Mouse (Mus musculus) thymus, adult 18-20 months (tissue): ENCODE measurements around the gene Rapgef1.

ENCODE experiments used
- DNase-seq, 2 experiments: peaks; one replicate each; pipeline ENCODE4 v3.0.0; 2022; ENCODE audit warnings: mixed read lengths in 2 of 2

Rapgef1 gene

GRCm38 (mm10) chr2:29619484-29620300, at the start of gene Rapgef1:
Gene Rapgef1, plus strand, starts transcription at chr2:29619720.
- DNase-seq, result peak; percentile 72 to 74

- no peak for DNase-seq
These were observed 47.4 kb upstream of the Rapgef1 start for GRCm38 (mm10) chr2:29571921-29572700.

- no peak for DNase-seq
These were observed 46.6 kb upstream of the Rapgef1 start for GRCm38 (mm10) chr2:29572811-29573427.

GRCm38 (mm10) chr2:29573591-29573990, 45.9 kb upstream of the Rapgef1 start:
- DNase-seq, result no peak

GRCm38 (mm10) chr2:29574187-29574586, 45.3 kb upstream of the Rapgef1 start:
- DNase-seq, result no peak

- peak; percentile 58 to 63 for DNase-seq
These were observed 37.1 kb upstream of the Rapgef1 start for GRCm38 (mm10) chr2:29582415-29582814.

GRCm38 (mm10) chr2:29586017-29586702, 33.4 kb upstream of the Rapgef1 start:
- DNase-seq, result no peak

- no peak for DNase-seq
These were observed 31.5 kb upstream of the Rapgef1 start for GRCm38 (mm10) chr2:29588006-29588405.

- DNase-seq, result no peak
These were observed 30.3 kb upstream of the Rapgef1 start for GRCm38 (mm10) chr2:29589266-29589665.

- no peak for DNase-seq
These were observed 27.9 kb upstream of the Rapgef1 start for GRCm38 (mm10) chr2:29591626-29592025.

- DNase-seq, result no peak
These were observed 27.0 kb upstream of the Rapgef1 start for GRCm38 (mm10) chr2:29592537-29592936.

GRCm38 (mm10) chr2:29603930-29604329, 15.6 kb upstream of the Rapgef1 start:
- peak in 1 of 2 experiments; percentile 37 for DNase-seq

- no peak for DNase-seq
These were observed 13.9 kb upstream of the Rapgef1 start for GRCm38 (mm10) chr2:29605591-29605990.

GRCm38 (mm10) chr2:29606460-29606859, 13.1 kb upstream of the Rapgef1 start:
- no peak for DNase-seq

- DNase-seq, result no peak
These were observed 2.2 kb upstream of the Rapgef1 start for GRCm38 (mm10) chr2:29617341-29617740.

GRCm38 (mm10) chr2:29618926-29619483, 515 bp upstream of the Rapgef1 start:
- DNase-seq, result no peak

GRCm38 (mm10) chr2:29620301-29620827, 844 bp downstream of the Rapgef1 start:
- DNase-seq, result no peak

GRCm38 (mm10) chr2:29621163-29621562, 1.6 kb downstream of the Rapgef1 start:
- DNase-seq, result no peak

- no peak for DNase-seq
These were observed 2.1 kb downstream of the Rapgef1 start for GRCm38 (mm10) chr2:29621636-29622035.

- DNase-seq, result no peak
These were observed 2.8 kb downstream of the Rapgef1 start for GRCm38 (mm10) chr2:29622126-29623005.
